Mouse (Mus musculus) intestine, embryonic 16.5 days (tissue): ENCODE measurements around the gene Flt1. TPM values are rescaled to one million over a fixed set of nuclear protein-coding genes. Genes with fewer than 3 reads are reported as not detected.

ENCODE experiments used
- ATAC-seq: fragments of 200-750 bp; cut with Nextera tagmentation; 2 replicates; pipeline ENCODE4 v1.8.0; 2017; ENCODE audit warnings: moderate TSS enrichment, moderate library complexity
- H3K27ac ChIP-seq: fragments of 300-500 bp; sonication (generic); 2 replicates; pipeline ENCODE4 v1.5.1; 2014; ENCODE audit warnings: mild to moderate bottlenecking, low read length
- H3K27me3 ChIP-seq: fragments of 300-500 bp; sonication (generic); replicated peaks from 2 replicates; pipeline ENCODE4 v1.6.1; 2014; ENCODE audit warnings: low read length, control low read depth, mixed read lengths; ENCODE audit not compliant: control insufficient read depth, insufficient read depth
- H3K36me3 ChIP-seq: fragments of 300-500 bp; sonication (generic); 2 replicates; pipeline ENCODE4 v1.6.1; 2014; ENCODE audit warnings: low read length, control low read depth; ENCODE audit not compliant: control insufficient read depth, insufficient read depth
- H3K4me1 ChIP-seq: fragments of 300-500 bp; sonication (generic); 2 replicates; pipeline ENCODE4 v1.6.1; 2014; ENCODE audit warnings: low read length, control low read depth, mixed read lengths; ENCODE audit not compliant: control insufficient read depth, insufficient read depth
- H3K4me2 ChIP-seq: fragments of 300-500 bp; sonication (generic); 2 replicates; pipeline ENCODE4 v1.6.1; 2014; ENCODE audit warnings: low read depth, low read length, control low read depth
- H3K4me3 ChIP-seq: fragments of 300-500 bp; sonication (generic); 2 replicates; pipeline ENCODE4 v1.5.1; 2014; ENCODE audit warnings: mild to moderate bottlenecking, low read length
- H3K9ac ChIP-seq: fragments of 300-500 bp; sonication (generic); 2 replicates; pipeline ENCODE4 v1.6.1; 2014; ENCODE audit warnings: low read depth, low read length
- H3K9me3 ChIP-seq: fragments of 300-500 bp; sonication (generic); 2 replicates; pipeline ENCODE4 v1.6.1; 2016; ENCODE audit warnings: low read length, control low read depth; ENCODE audit not compliant: control insufficient read depth
- WGBS: fragments of 180-500 bp; shearing (Covaris S2); extraction: QIAGEN DNeasy Blood & Tissue Kit; methylation state at CpG from one replicate; pipeline ENCODE4 v1.1.7; 2014; 5-methylcytosine and 5-hydroxymethylcytosine counted together
- polyA plus RNA-seq: library from polyadenylated mRNA; unstranded; fragments of >200 nt; fragmentation: Nextera tagmentation; extraction: Ambion mirVana; gene quantifications from 2 replicates; pipeline ENCODE4 v1.2.1, GENCODE M21; 2015

The Flt1 gene
- polyA plus RNA-seq, 1 experiment from 2014 or later, result 9.7 TPM

GRCm38 (mm10) chr5:147715391-147715790, 10.4 kb downstream of the Flt1 start:
- H3K36me3 ChIP-seq, result no peaks in the 10 kb centered on the region
- H3K4me1 ChIP-seq, result no peaks in the 10 kb centered on the region
- ATAC-seq, result no peak
- no peak overlapping the region for H3K4me2 ChIP-seq
- 76% methylated on average over 13 of the region's 13 CpGs for WGBS
- H3K4me3 ChIP-seq, result no peak overlapping the region
- peaks cover 9% of the 10 kb centered on the region for H3K27me3 ChIP-seq
- no peaks in the 10 kb centered on the region for H3K9me3 ChIP-seq
- no peak overlapping the region for H3K27ac ChIP-seq
- H3K9ac ChIP-seq, result no peak overlapping the region

- H3K27ac ChIP-seq, result no peak overlapping the region
- no peaks in the 10 kb centered on the region for H3K27me3 ChIP-seq
- WGBS, result 46% methylated on average over 4 of the region's 4 CpGs
- H3K36me3 ChIP-seq, result no peaks in the 10 kb centered on the region
- H3K4me2 ChIP-seq, result no peak overlapping the region
- no peak overlapping the region for H3K4me3 ChIP-seq
- no peak overlapping the region for H3K9ac ChIP-seq
- no peaks in the 10 kb centered on the region for H3K4me1 ChIP-seq
- H3K9me3 ChIP-seq, result no peaks in the 10 kb centered on the region
- no peak for ATAC-seq
Observed at GRCm38 (mm10) chr5:147708500-147708899, 17.3 kb downstream of the Flt1 start.

- Histone ChIP-seq H3K27me3 (no peaks in the 10 kb centered on the region), H3K36me3 (no peaks in the 10 kb centered on the region), H3K9ac (no peak overlapping the region), H3K4me1 (no peaks in the 10 kb centered on the region), H3K4me3 (no peak overlapping the region), H3K4me2 (no peak overlapping the region), H3K9me3 (no peaks in the 10 kb centered on the region), H3K27ac (no peak overlapping the region)
- 40% methylated on average over 4 of the region's 4 CpGs for WGBS
- ATAC-seq, result no peak
Observed at GRCm38 (mm10) chr5:147707479-147707878, 18.3 kb downstream of the Flt1 start.

DNA sequence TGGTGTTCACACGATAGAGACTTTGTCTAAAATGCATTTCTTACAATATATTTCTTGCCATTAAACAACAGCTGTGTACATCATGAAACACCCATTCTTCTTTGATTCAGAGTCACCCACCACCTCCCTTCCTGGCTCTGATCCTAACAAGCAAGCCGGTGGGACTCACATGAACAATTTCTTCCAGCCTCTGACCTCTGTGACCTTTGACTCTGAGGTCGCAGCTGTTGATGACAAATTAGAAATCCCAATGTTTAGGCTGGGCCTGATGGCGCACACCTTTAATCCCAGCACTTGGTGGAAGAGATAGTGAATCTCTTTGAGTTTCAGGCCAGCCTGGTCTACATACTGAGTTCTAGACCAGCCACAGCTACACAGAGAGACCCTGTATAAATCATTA, 20.9 kb downstream of the Flt1 start:
- Histone ChIP-seq H3K4me3 (no peak overlapping the region), H3K27ac (no peak overlapping the region), H3K36me3 (no peaks in the 10 kb centered on the region), H3K27me3 (no peaks in the 10 kb centered on the region), H3K4me2 (no peak overlapping the region), H3K9me3 (no peaks in the 10 kb centered on the region), H3K4me1 (no peaks in the 10 kb centered on the region), H3K9ac (no peak overlapping the region)
- WGBS, result 55% methylated on average over 4 of the region's 4 CpGs
- no peak for ATAC-seq

DNA sequence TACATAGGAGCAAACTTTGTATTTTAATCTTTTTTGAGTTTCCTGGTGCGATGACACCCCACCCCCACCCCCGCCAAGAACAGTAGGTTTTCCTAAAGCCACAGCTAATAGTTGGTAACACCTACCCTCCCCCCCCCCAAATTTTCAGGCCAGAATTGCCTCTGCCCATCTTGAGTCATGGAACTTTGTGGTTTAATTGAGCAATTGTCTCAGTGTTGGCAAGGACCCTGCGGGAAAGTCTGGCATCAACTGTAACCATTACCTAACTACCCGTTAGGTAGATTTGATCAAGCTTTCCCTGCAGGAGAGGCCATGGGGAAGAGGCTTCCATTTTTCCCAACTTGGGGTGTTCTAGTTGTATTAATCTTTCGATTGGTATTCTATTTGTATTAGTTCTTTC, 23.4 kb downstream of the Flt1 start:
- 81% methylated on average over 5 of the region's 5 CpGs for WGBS
- H3K36me3 ChIP-seq, result no peaks in the 10 kb centered on the region
- H3K27ac ChIP-seq, result no peak overlapping the region
- no peaks in the 10 kb centered on the region for H3K27me3 ChIP-seq
- no peaks in the 10 kb centered on the region for H3K4me1 ChIP-seq
- no peaks in the 10 kb centered on the region for H3K9me3 ChIP-seq
- ATAC-seq, result no peak
- H3K4me2 ChIP-seq, result no peak overlapping the region
- H3K9ac ChIP-seq, result no peak overlapping the region
- H3K4me3 ChIP-seq, result no peak overlapping the region

GRCm38 (mm10) chr5:147701024-147701423, 24.8 kb downstream of the Flt1 start:
- ATAC-seq, result no peak
- no peak overlapping the region for H3K27ac ChIP-seq
- WGBS, result 94% methylated on average over 3 of the region's 3 CpGs
- no peaks in the 10 kb centered on the region for H3K4me1 ChIP-seq
- H3K9ac ChIP-seq, result no peak overlapping the region
- H3K36me3 ChIP-seq, result no peaks in the 10 kb centered on the region
- no peaks in the 10 kb centered on the region for H3K27me3 ChIP-seq
- H3K9me3 ChIP-seq, result no peaks in the 10 kb centered on the region
- no peak overlapping the region for H3K4me3 ChIP-seq
- no peak overlapping the region for H3K4me2 ChIP-seq

DNA sequence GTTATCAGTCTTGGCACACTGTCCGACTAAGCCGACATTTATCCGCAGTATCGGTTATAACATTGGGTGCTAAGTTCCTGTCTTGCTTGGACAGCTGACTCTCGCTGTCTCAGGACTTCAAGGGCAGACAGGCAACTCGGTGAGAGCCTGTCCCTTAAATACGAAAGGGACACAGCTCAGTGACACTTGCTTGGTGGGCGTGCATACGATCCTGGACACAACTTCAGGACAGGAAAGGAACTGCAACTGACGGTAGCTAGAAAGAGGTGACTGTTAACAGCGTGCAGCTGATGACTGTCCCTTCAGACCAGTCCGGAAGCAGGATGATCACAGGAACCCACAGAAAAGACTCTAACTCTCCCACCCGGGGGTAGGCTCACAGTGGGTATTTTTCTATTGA, 27.8 kb downstream of the Flt1 start:
- no peaks in the 10 kb centered on the region for H3K4me1 ChIP-seq
- no peak overlapping the region for H3K9ac ChIP-seq
- no peak overlapping the region for H3K4me3 ChIP-seq
- H3K27ac ChIP-seq, result no peak overlapping the region
- H3K27me3 ChIP-seq, result no peaks in the 10 kb centered on the region
- WGBS, result 54% methylated on average over 13 of the region's 13 CpGs
- no peak overlapping the region for H3K4me2 ChIP-seq
- no peaks in the 10 kb centered on the region for H3K36me3 ChIP-seq
- H3K9me3 ChIP-seq, result no peaks in the 10 kb centered on the region
- ATAC-seq, result no peak

DNA sequence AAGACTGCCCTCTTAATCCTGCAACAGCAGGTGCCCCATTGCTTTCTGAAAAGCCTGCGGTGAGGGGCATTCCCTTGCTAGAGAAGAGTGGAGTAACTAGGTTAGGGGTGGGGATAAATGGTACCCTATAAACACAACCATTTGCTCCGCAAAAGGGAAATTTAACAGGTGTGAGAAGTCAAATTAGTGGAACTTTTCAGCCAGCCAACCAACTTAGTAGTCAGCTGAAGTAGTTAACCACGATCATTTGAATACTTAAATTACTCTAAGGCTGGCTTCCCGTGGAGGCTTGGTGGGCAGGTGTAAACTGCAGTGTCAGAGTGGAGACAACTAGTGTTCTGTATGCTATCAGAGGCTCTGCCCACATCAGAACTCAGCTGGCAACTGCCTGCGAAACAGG, 28.6 kb downstream of the Flt1 start:
- Histone ChIP-seq H3K27me3 (no peaks in the 10 kb centered on the region), H3K9me3 (no peaks in the 10 kb centered on the region), H3K4me1 (no peaks in the 10 kb centered on the region), H3K4me2 (no peak overlapping the region), H3K36me3 (no peaks in the 10 kb centered on the region), H3K27ac (no peak overlapping the region), H3K4me3 (no peak overlapping the region), H3K9ac (no peak overlapping the region)
- ATAC-seq, result no peak
- 37% methylated on average over 5 of the region's 5 CpGs for WGBS

GRCm38 (mm10) chr5:147692622-147693021, 33.2 kb downstream of the Flt1 start:
- no peaks in the 10 kb centered on the region for H3K36me3 ChIP-seq
- H3K27me3 ChIP-seq, result no peaks in the 10 kb centered on the region
- no peak overlapping the region for H3K4me3 ChIP-seq
- H3K9ac ChIP-seq, result no peak overlapping the region
- no peak overlapping the region for H3K27ac ChIP-seq
- no peak overlapping the region for H3K4me2 ChIP-seq
- ATAC-seq, result no peak
- H3K9me3 ChIP-seq, result no peaks in the 10 kb centered on the region
- no peaks in the 10 kb centered on the region for H3K4me1 ChIP-seq
- 85% methylated on average over 1 of the region's 1 CpGs for WGBS

DNA sequence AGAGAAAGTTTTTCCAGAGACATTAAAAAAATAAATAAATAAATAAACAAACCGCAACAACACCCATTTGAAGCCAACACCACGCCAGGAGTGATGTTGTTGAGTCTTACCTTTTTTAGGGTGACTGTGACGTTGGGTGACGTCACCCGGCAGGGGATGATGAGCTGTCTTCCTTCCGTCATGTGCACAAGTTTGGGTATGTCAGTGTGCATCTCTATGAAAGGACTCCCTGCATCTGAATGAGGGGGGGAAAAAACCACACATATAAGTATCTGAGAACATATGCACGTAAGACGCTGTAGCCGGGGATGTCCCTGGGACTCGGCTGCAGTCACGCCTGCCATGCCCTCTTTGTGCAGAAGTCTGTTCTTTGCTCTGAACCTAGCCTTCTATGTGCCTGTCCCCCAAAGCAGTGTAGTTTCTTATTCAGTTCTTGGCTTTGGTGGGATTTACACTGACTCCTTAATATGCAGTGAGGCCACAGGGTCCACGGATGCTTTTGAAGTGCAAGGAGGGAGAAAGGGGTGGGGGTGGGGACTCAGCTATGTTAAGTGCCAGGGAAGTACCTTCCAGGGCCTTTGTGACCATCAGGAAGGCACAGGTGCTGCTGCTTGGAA, 42.0 kb downstream of the Flt1 start:
- no peak overlapping the region for H3K4me2 ChIP-seq
- ATAC-seq, result no peak

More for the DNA sequence above, 42.0 kb downstream of the Flt1 start:
- H3K9ac ChIP-seq, result no peak overlapping the region
- 85% methylated on average over 12 of the region's 12 CpGs for WGBS
- H3K36me3 ChIP-seq, result no peaks in the 10 kb centered on the region
- no peak overlapping the region for H3K27ac ChIP-seq
- 0 out of 2 replicates have a peak, but pooled peaks cover 2% of the 10 kb centered on the region for H3K4me1 ChIP-seq
- H3K9me3 ChIP-seq, result no peaks in the 10 kb centered on the region
- H3K27me3 ChIP-seq, result peaks cover 3% of the 10 kb centered on the region; the same call in 1 of the 2 replicates
- no peak overlapping the region for H3K4me3 ChIP-seq
